Mouse (Mus musculus) CD4-positive helper T cell, adult 2 months (primary cell): ENCODE measurements around the gene Maml2.
"Not testable (repeated sequence)": the region's sequence is repeated elsewhere in the genome, so short reads cannot be mapped to it uniquely, and the experiment has no call there.

ENCODE experiments used
- DNase-seq: peaks from one replicate; pipeline ENCODE4 v3.0.0-alpha.2; 2012; ENCODE audit warnings: low read depth, missing footprints, low spot score

Gene Maml2

GRCm38 (mm10) chr9:13715891-13716290 is 418.1 kb downstream of the Maml2 start:
- DNase-seq = not testable (repeated sequence)

- peak; percentile 80 for DNase-seq
Measured at GRCm38 (mm10) chr9:13716316-13717099, 418.8 kb downstream of the Maml2 start.

GRCm38 (mm10) chr9:13748404-13748797 is 450.6 kb downstream of the Maml2 start, which contains the start of gene Mtmr2:
Gene Mtmr2 (plus strand): TSS chr9:13748410.
- no peak for DNase-seq

GRCm38 (mm10) chr9:13748798-13749674 is 451.3 kb downstream of the Maml2 start:
- peak; percentile 95 for DNase-seq

GRCm38 (mm10) chr9:13749675-13749998 is 451.9 kb downstream of the Maml2 start:
- no peak for DNase-seq

GRCm38 (mm10) chr9:13752543-13752942 is 454.8 kb downstream of the Maml2 start:
- no peak for DNase-seq
